Mouse (Mus musculus): ENCODE measurements around the gene Cxcr5. TPM values are rescaled to one million over a fixed set of nuclear protein-coding genes. Genes with fewer than 3 reads are reported as not detected.

The Cxcr5 gene
- polyA plus RNA-seq, 1 experiment from 2014 or later, result not detected

DNA sequence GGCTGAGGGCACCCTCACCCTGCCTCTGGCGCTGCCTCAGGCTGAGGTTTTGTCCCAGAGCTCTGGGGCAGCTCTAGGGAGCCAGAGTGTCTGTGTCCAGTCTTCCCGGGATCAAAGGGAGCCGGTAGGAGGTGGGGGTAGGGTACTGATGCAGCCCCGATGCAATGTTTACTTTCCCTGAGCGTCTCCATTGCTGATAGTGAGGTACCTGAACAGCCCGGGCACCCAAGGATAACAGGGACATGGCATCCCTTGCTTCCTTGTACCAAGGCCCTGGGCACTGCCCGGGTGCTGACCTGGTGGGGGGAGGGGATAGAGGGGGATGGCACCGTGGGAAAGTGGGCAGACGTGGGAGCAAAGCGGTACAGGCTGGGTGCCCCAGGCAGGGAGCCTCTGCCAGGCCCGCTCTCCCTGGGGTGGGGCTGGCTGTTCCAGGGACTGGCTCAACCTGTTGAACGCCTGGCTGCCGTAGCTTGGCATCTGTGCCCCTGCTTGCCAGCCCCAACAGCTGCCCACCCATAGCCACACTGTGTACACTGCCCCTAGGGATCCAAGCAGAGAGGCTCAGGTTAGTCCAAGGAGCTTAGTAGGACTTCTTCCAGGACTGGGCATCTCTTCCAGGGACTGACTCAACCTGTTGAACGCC, 76.0 kb downstream of the Cxcr5 start:
- Histone ChIP-seq H3K4me2 (ENCODE audit: low read length) (peak overlapping the region; percentile 77), H3K9ac (ENCODE audit: low read depth, low read length) (peak overlapping the region; percentile 93), H3K9me3 (replicated peaks; ENCODE audit: low read length) (no peaks in the 10 kb centered on the region), H3K27me3 (ENCODE audit: insufficient read depth, low read length) (no peaks in the 10 kb centered on the region), H3K4me3 (replicated peaks; ENCODE audit: low read depth, low read length) (peak overlapping the region; percentile 96), H3K27ac (peak overlapping the region; percentile 95), H3K4me1 (replicated peaks; ENCODE audit: insufficient read depth, low read length) (peaks cover 62% of the 10 kb centered on the region), H3K36me3 (ENCODE audit: insufficient read depth, low read length) (no peaks in the 10 kb centered on the region)
- DNase-seq (ENCODE audit: low spot score), result no peak
- TF ChIP-seq CTCF (IDR thresholded peaks at IDR 0.05; ENCODE audit: low read depth), result no peak
- no peak for ATAC-seq (replicated peaks; ENCODE audit: low FRiP score, low read depth)
- 15% methylated on average over 14 of the region's 14 CpGs for WGBS

DNA sequence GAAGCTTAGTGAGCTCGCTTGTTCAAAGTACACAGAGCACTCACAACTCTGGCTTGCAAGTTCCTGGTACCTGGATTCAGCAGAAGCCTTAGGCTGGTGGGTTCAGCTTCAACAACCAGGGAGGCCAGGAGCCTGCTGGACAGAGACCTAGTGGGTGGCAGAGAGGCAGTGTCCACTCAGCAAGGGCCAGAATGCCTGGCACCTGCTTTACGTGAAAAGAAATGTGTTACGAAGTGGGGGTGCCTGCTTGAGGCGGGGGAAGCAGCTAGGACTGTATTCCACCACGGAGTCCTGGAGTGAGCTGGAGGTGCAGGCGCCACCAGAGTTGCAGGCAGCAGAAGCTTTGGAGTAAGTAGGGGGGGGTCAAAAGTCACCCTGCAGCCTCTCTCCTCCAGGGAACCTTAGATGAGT, 76.6 kb downstream of the Cxcr5 start:
- peak overlapping the region; percentile 77 for H3K4me2 ChIP-seq (ENCODE audit: low read length)

DNA sequence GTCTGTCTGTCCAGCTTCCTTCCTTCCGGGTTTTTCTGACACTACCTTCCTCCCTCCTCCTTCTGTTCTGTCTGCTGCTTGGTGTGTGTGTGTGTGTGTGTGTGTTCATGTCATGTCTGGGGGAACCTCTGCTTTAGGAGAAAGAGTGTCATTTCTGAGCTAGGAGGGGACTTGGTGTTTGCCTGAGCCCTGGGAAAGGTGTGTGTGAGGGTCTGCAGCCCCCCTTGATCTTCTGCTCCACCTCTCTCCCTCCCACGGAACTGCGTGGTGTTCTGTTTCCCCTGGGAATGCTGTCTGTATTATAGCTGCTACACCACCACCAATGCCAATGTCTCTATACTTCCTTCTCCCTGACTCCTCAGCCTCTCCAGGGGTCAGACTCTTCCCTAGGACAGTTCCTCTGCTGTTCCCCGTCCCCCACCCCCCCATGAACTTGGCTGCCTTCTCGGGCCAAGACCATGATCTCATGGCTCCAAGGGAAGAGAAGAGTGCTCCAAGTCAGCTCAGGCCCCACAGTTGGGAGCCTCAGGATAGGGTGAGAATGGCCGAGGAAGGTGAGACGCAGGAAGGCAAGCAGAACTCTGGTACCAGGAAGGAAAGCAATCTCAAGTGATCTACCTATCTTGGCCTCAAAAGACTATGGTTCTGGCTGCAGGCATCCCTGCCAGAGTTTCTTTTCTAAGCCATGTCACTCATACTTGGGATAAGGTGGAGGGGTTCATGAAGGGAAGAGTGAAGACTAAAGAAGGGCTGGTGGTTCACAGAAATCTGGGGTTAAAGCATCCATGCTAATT, 77.2 kb downstream of the Cxcr5 start:
- no peak for ATAC-seq (replicated peaks; ENCODE audit: low FRiP score, low read depth)
- H3K9me3 ChIP-seq (replicated peaks; ENCODE audit: low read length), result no peaks in the 10 kb centered on the region
- H3K9ac ChIP-seq (ENCODE audit: low read depth, low read length), result peak overlapping the region; percentile 93
- no peaks in the 10 kb centered on the region for H3K36me3 ChIP-seq (ENCODE audit: insufficient read depth, low read length)
- no peak for DNase-seq (ENCODE audit: low spot score)
- H3K27ac ChIP-seq, result peak overlapping the region; percentile 95
- peak overlapping the region; percentile 77 for H3K4me2 ChIP-seq (ENCODE audit: low read length)
- peaks cover 51% of the 10 kb centered on the region for H3K4me1 ChIP-seq (replicated peaks; ENCODE audit: insufficient read depth, low read length)
- no peaks in the 10 kb centered on the region for H3K27me3 ChIP-seq (ENCODE audit: insufficient read depth, low read length)
- no peak for TF ChIP-seq CTCF (IDR thresholded peaks at IDR 0.05; ENCODE audit: low read depth)
- WGBS, result 5% methylated on average over 7 of the region's 7 CpGs
- peak overlapping the region; percentile 96 for H3K4me3 ChIP-seq (replicated peaks; ENCODE audit: low read depth, low read length)

More for the DNA sequence above, 76.6 kb downstream of the Cxcr5 start:
- WGBS, result 23% methylated on average over 6 of the region's 6 CpGs
- H3K27me3 ChIP-seq (ENCODE audit: insufficient read depth, low read length), result no peaks in the 10 kb centered on the region
- ATAC-seq (replicated peaks; ENCODE audit: low FRiP score, low read depth) (no peak), DNase-seq (ENCODE audit: low spot score) (no peak)
- peaks cover 57% of the 10 kb centered on the region for H3K4me1 ChIP-seq (replicated peaks; ENCODE audit: insufficient read depth, low read length)
- no peak for TF ChIP-seq CTCF (IDR thresholded peaks at IDR 0.05; ENCODE audit: low read depth)
- peak overlapping the region; percentile 95 for H3K27ac ChIP-seq
- H3K36me3 ChIP-seq (ENCODE audit: insufficient read depth, low read length), result no peaks in the 10 kb centered on the region
- no peaks in the 10 kb centered on the region for H3K9me3 ChIP-seq (replicated peaks; ENCODE audit: low read length)
- peak overlapping the region; percentile 93 for H3K9ac ChIP-seq (ENCODE audit: low read depth, low read length)
- peak overlapping the region; percentile 96 for H3K4me3 ChIP-seq (replicated peaks; ENCODE audit: low read depth, low read length)

DNA sequence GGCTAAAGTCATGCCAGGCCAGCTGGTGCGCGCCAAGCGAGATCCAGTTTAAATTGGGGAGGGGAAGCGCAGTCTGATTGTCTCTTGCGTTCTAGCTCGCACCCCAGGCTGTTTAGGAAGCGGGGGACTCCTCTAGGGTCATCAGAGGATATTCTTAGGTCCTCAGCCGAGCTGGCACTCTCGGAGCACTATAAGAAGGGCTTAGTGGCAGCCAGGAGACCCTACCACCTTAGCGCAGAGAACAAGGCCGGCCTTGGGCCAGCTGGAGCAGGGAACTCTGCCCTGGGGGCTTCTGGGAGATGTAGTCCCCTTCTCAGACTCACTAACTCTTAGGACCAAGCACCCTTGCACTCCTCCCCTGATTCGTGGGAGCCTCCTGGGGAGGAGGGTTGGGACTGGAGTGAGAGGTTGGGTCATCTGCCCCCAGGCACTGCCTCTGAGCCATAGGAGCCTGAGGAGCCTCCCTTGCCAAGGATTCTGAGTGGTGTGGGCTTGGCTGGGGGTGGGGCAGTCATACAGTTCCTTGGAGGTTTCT, 78.1 kb downstream of the Cxcr5 start:
- Histone ChIP-seq H3K27me3 (ENCODE audit: insufficient read depth, low read length) (no peaks in the 10 kb centered on the region), H3K9ac (ENCODE audit: low read depth, low read length) (peak overlapping the region; percentile 93), H3K9me3 (replicated peaks; ENCODE audit: low read length) (no peaks in the 10 kb centered on the region), H3K4me3 (replicated peaks; ENCODE audit: low read depth, low read length) (peak overlapping the region; percentile 96), H3K27ac (peak overlapping the region; percentile 95), H3K4me1 (replicated peaks; ENCODE audit: insufficient read depth, low read length) (peaks cover 42% of the 10 kb centered on the region), H3K36me3 (ENCODE audit: insufficient read depth, low read length) (no peaks in the 10 kb centered on the region), H3K4me2 (ENCODE audit: low read length) (peak overlapping the region; percentile 77)
- ATAC-seq (replicated peaks; ENCODE audit: low FRiP score, low read depth) (peak; percentile 30), DNase-seq (ENCODE audit: low spot score) (peak; percentile 89)
- no peak for TF ChIP-seq CTCF (IDR thresholded peaks at IDR 0.05; ENCODE audit: low read depth)
- WGBS, result 1% methylated on average over 12 of the region's 12 CpGs

DNA sequence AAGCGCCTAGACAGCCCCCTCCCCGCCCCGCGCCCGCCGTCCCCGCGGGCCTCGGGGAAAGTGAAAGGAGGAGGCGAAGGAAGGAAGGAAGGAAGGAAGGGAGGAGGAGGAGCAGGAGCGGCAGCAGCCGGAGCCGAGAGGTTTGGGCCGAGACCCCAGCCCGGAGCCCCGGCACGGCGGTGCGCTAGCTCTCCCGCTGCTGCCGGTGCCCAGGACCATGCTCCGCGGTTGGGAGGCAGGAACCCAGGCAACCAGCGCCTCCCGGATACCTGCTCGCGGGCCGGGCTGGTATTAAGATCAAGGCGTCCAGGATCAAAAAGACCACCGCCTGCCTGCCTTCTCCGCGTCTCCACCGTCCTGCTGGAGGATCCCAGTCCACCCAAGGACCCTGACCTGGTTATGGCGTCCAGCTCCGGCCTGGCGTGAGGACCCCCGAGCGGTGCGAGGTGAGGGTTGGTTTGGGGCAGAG, 78.6 kb downstream of the Cxcr5 start:
- no peak for ATAC-seq (replicated peaks; ENCODE audit: low FRiP score, low read depth)
- peaks cover 37% of the 10 kb centered on the region for H3K4me1 ChIP-seq (replicated peaks; ENCODE audit: insufficient read depth, low read length)

DNA sequence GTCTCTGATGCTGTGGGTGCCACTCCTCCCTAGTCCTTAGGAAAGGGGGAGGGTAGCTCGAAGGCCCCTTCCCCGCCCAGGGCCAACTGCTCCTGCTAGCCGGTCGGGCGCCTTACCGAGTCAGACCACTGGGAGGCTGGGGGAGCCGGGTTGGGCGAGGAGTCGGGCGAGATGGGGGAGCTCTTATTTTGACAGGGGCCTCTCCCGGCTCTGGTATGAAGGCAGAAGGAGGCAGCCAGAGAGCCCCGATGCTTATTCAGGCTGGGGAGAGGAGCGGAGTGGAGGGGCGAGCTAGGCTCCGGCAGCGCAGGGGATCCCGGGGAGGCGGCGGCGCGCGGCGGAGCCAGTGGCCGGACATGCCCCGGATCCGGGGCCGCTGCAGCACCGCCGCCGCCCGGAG, 79.1 kb downstream of the Cxcr5 start, which contains the start of gene Bcl9l:
Bcl9l (plus strand) TSS at position 274 of the 400 bp plus-strand sequence.
- Histone ChIP-seq H3K9me3 (replicated peaks; ENCODE audit: low read length) (no peaks in the 10 kb centered on the region), H3K4me1 (replicated peaks; ENCODE audit: insufficient read depth, low read length) (peaks cover 33% of the 10 kb centered on the region), H3K4me3 (replicated peaks; ENCODE audit: low read depth, low read length) (peak within 1 kb of the TSS; percentile 96), H3K4me2 (ENCODE audit: low read length) (peak within 1 kb of the TSS; percentile 77), H3K27ac (peak within 1 kb of the TSS; percentile 95), H3K27me3 (ENCODE audit: insufficient read depth, low read length) (no peaks in the 10 kb centered on the region), H3K36me3 (ENCODE audit: insufficient read depth, low read length) (no peaks in the 10 kb centered on the region), H3K9ac (ENCODE audit: low read depth, low read length) (peak within 1 kb of the TSS; percentile 93)
- peak; percentile 74 for TF ChIP-seq CTCF (IDR thresholded peaks at IDR 0.05; ENCODE audit: low read depth)
- ATAC-seq (replicated peaks; ENCODE audit: low FRiP score, low read depth), result peak; percentile 37
- 0% methylated on average over 26 of the region's 31 CpGs for WGBS
- DNase-seq (ENCODE audit: low spot score), result peak; percentile 99

More for the DNA sequence above, 78.6 kb downstream of the Cxcr5 start:
- H3K27me3 ChIP-seq (ENCODE audit: insufficient read depth, low read length), result no peaks in the 10 kb centered on the region
- peak overlapping the region; percentile 95 for H3K27ac ChIP-seq
- DNase-seq (ENCODE audit: low spot score), result no peak
- no peak for TF ChIP-seq CTCF (IDR thresholded peaks at IDR 0.05; ENCODE audit: low read depth)
- peak overlapping the region; percentile 96 for H3K4me3 ChIP-seq (replicated peaks; ENCODE audit: low read depth, low read length)
- under 1% methylated on average over 33 of the region's 39 CpGs for WGBS
- H3K9ac ChIP-seq (ENCODE audit: low read depth, low read length), result peak overlapping the region; percentile 93
- no peaks in the 10 kb centered on the region for H3K36me3 ChIP-seq (ENCODE audit: insufficient read depth, low read length)
- H3K4me2 ChIP-seq (ENCODE audit: low read length), result peak overlapping the region; percentile 77
- no peaks in the 10 kb centered on the region for H3K9me3 ChIP-seq (replicated peaks; ENCODE audit: low read length)
